Mouse (Mus musculus) lung, embryonic 15.5 days (tissue): ENCODE data around the gene Osbpl3. TPM values are rescaled to one million over a fixed set of nuclear protein-coding genes. Genes with fewer than 3 reads are reported as not detected.

Source experiments
- ATAC-seq: fragments of 200-750 bp; cut with Nextera tagmentation; 2 replicates; pipeline ENCODE4 v1.8.0; 2017; ENCODE audit warnings: moderate number of reproducible peaks, borderline replicate concordance; ENCODE audit not compliant: low FRiP score, low TSS enrichment; ENCODE audit errors: extremely low read depth
- H3K27ac ChIP-seq: fragments of 300-500 bp; sonication (generic); 2 replicates; pipeline ENCODE4 v1.5.1; 2015; ENCODE audit warnings: moderate library complexity, mild to moderate bottlenecking, inconsistent platforms
- H3K27me3 ChIP-seq: fragments of 300-500 bp; sonication (generic); 2 replicates; pipeline ENCODE4 v1.6.1; 2015; ENCODE audit warnings: inconsistent platforms
- H3K36me3 ChIP-seq: fragments of 300-500 bp; sonication (generic); 2 replicates; pipeline ENCODE4 v1.6.1; 2015; ENCODE audit warnings: inconsistent platforms
- H3K4me1 ChIP-seq: fragments of 300-500 bp; sonication (generic); 2 replicates; pipeline ENCODE4 v1.6.1; 2015; ENCODE audit warnings: inconsistent platforms
- H3K4me2 ChIP-seq: fragments of 300-500 bp; sonication (generic); 2 replicates; pipeline ENCODE4 v1.6.1; 2015; ENCODE audit warnings: inconsistent platforms, mild to moderate bottlenecking, moderate library complexity
- H3K4me3 ChIP-seq: fragments of 300-500 bp; sonication (generic); 2 replicates; pipeline ENCODE4 v1.5.1; 2015; ENCODE audit warnings: mild to moderate bottlenecking, inconsistent platforms
- H3K9ac ChIP-seq: fragments of 300-500 bp; sonication (generic); 2 replicates; pipeline ENCODE4 v1.6.1; 2015; ENCODE audit warnings: inconsistent platforms
- H3K9me3 ChIP-seq: fragments of 300-500 bp; sonication (generic); 2 replicates; pipeline ENCODE4 v1.6.1; 2016; ENCODE audit warnings: inconsistent platforms
- WGBS: fragments of 180-500 bp; shearing (Covaris S2); methylation state at CpG from one replicate; pipeline ENCODE4 v1.1.7; 2015; 5-methylcytosine and 5-hydroxymethylcytosine counted together
- polyA plus RNA-seq: library from polyadenylated mRNA; unstranded; fragments of >200 nt; fragmentation: Nextera tagmentation; extraction: Ambion mirVana; gene quantifications from 2 replicates; pipeline ENCODE4 v1.2.1, GENCODE M21; 2015

The Osbpl3 gene
- polyA plus RNA-seq, 1 experiment from 2014 or later = 5.0 TPM

DNA sequence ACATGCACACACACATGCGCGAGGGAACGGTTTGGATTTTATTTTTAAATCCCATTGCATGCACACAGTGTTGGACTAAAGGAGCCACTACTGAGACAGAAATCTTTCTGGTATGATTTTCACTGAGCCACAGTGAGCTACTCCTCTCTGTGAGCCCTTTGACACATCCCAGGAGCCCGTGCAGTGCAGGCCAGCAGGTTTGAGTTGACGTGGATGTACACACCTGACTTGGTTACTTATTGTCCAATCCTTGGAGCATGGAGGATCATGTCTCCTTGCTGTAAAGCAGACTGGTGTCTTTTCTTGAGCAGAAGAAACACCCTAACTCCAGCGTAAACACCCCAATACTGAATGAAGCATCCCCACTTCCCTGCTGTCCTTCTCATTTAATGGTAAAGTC is 57.7 kb downstream of the Osbpl3 start:
- WGBS = 83% methylated on average over 6 of the region's 6 CpGs

DNA sequence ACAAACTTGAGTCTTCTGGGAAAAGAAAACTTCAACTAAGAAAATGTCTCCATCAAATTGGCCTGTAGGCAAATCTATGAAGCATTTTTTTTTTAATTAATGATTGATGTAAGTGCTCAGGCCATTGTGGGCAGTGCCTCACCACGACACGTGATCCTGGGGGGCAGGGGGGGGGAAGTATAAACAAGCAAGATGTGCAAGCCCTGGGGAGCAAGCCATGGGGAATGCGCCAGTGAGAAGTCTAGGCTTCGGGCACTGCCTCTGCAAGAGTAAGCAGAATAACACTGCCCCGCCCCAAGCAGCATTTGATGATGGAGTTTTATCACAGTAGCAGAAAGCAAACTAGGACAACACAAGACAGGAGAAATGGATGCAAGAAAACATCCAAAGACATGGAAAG is 58.9 kb downstream of the Osbpl3 start:
- Histone ChIP-seq H3K4me1 (no peaks in the 10 kb centered on the region), H3K9ac (no peak overlapping the region), H3K4me2 (no peak overlapping the region), H3K4me3 (no peak overlapping the region), H3K27me3 (no peaks in the 10 kb centered on the region), H3K27ac (no peak overlapping the region), H3K36me3 (no peaks in the 10 kb centered on the region), H3K9me3 (no peaks in the 10 kb centered on the region)
- no peak for ATAC-seq
- 52% methylated on average over 5 of the region's 5 CpGs for WGBS

More for the DNA sequence above, 57.7 kb downstream of the Osbpl3 start:
- no peak overlapping the region for H3K4me2 ChIP-seq
- no peaks in the 10 kb centered on the region for H3K36me3 ChIP-seq
- H3K9me3 ChIP-seq = no peaks in the 10 kb centered on the region
- H3K27me3 ChIP-seq = no peaks in the 10 kb centered on the region
- no peak overlapping the region for H3K9ac ChIP-seq
- H3K27ac ChIP-seq = no peak overlapping the region
- no peak for ATAC-seq
- H3K4me1 ChIP-seq = no peaks in the 10 kb centered on the region
- H3K4me3 ChIP-seq = no peak overlapping the region

DNA sequence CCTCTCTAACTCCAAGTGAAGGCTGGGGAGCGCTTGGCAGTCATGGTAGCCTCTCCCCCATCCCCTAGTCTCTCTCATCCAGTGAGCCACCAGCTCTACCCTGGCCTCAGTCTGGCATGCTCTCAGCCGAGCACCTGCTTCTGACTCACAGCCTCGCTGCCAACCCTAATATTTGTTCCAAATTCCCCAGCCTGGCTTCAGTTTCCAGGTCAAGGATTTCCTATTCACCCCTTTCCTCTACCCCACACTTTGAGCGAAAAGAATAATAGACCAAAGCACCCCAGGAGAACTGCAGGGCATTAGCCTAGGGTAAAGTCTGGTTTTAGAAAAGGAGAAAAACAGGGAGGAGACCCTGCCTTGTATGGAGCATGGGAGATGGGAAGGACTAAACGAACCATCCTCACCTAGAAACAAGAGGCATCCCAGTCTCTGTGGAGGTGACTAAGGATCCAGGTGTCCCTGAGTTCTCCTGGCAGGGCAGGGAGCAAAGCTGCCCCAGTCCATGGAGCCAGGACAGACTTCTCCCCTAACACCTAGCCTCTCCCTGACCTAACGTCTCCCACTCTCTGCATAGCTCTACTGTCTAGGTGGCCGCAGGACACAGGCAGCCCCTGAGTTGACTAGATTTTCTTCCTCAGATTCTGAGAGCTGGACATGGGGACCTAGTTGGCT is 60.2 kb downstream of the Osbpl3 start:
- H3K36me3 ChIP-seq = no peaks in the 10 kb centered on the region
- 66% methylated on average over 7 of the region's 7 CpGs for WGBS
- H3K4me3 ChIP-seq = no peak overlapping the region
- no peak overlapping the region for H3K4me2 ChIP-seq
- no peak overlapping the region for H3K9ac ChIP-seq
- H3K27me3 ChIP-seq = no peaks in the 10 kb centered on the region
- H3K4me1 ChIP-seq = no peaks in the 10 kb centered on the region
- no peaks in the 10 kb centered on the region for H3K9me3 ChIP-seq
- no peak for ATAC-seq
- no peak overlapping the region for H3K27ac ChIP-seq

DNA sequence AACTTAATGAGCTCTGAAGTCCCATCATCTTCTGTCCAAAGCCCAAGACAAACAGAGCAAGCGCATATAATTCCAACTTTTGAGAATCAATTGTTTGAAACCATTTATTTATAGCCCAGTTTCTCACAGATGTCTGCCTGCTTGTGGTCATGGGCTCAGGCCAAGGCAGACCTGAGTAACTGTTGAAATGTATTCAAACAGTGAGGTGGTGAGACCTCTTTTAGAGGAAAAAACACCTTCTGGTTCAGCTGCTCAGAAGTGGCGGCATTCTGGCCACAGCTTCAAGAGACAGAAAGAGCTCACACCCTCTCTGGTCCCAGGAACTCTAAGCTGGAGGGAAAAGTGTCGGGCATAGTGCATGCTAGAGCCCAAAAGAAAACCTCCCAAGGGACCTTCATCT is 61.6 kb downstream of the Osbpl3 start:
- 72% methylated on average over 3 of the region's 3 CpGs for WGBS
- H3K27me3 ChIP-seq = no peaks in the 10 kb centered on the region
- no peaks in the 10 kb centered on the region for H3K36me3 ChIP-seq
- no peaks in the 10 kb centered on the region for H3K9me3 ChIP-seq
- no peak overlapping the region for H3K4me2 ChIP-seq
- no peak overlapping the region for H3K4me3 ChIP-seq
- H3K9ac ChIP-seq = no peak overlapping the region
- no peak overlapping the region for H3K27ac ChIP-seq
- H3K4me1 ChIP-seq = no peaks in the 10 kb centered on the region
- ATAC-seq = no peak

DNA sequence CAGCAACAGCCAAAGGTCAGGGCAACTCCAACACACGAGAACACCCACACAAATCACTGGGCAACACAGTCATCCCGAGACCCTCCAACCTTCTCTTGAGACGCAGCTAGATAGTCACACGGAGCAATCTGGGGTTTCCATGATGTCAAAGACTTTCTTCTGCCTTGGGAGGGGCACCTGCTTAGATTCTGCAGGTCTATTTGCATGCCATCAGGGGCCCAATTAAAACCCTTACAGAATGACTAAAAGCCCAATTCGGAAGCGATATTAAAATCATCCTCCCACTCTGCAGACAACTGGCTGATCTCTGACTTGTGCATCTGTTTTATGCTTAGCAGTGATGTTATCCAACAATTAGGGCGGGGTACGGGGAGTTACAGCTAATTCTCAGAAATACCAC is 62.0 kb downstream of the Osbpl3 start:
- WGBS = 86% methylated on average over 8 of the region's 8 CpGs
- no peaks in the 10 kb centered on the region for H3K36me3 ChIP-seq
- no peak for ATAC-seq

DNA sequence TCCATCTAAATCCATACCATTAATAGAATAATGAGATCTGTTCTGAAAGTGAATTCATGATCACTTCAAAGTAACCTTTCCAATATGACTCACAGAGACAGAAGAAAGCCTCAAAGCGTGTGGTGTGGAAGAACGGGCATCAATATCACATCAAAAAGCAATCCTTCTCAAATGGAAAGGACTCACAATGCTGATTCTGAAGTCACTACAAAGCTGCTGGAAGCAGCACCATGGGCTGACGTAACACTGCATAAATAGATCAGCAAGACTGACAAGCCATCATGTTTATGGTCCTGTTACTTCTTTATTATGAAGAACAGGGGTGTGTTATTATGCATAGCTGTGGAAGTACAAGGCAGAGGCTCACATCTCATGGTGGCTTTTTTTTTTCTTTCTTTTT is 64.0 kb downstream of the Osbpl3 start:
- Histone ChIP-seq H3K9ac (no peak overlapping the region), H3K27me3 (no peaks in the 10 kb centered on the region), H3K4me1 (no peaks in the 10 kb centered on the region), H3K9me3 (no peaks in the 10 kb centered on the region), H3K4me2 (no peak overlapping the region), H3K27ac (no peak overlapping the region), H3K36me3 (no peaks in the 10 kb centered on the region), H3K4me3 (no peak overlapping the region)
- no peak for ATAC-seq
- 87% methylated on average over 3 of the region's 3 CpGs for WGBS

More for the DNA sequence above, 62.0 kb downstream of the Osbpl3 start:
- H3K9ac ChIP-seq = no peak overlapping the region
- H3K9me3 ChIP-seq = no peaks in the 10 kb centered on the region
- no peak overlapping the region for H3K4me2 ChIP-seq
- H3K4me1 ChIP-seq = no peaks in the 10 kb centered on the region
- no peak overlapping the region for H3K27ac ChIP-seq
- no peaks in the 10 kb centered on the region for H3K27me3 ChIP-seq
- H3K4me3 ChIP-seq = no peak overlapping the region

DNA sequence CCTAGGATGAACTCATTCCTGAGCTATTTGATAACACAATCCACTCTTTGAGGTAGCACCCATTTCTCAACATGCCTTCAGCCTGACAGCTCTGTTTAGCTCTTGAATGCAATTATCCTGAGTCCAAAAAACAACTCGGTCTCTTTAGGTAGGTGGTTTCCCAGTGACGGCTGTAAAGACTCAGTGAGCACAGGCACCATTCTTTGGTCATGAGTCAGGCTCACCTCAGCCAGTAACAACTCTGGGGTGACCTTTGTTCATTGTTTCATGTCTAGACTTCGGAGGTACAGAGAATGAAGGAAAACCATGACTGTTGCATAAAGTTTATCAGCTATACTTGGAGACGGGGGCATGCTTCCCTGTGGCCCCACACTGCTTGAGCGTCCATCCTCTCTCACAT is 65.7 kb downstream of the Osbpl3 start:
- ATAC-seq = no peak
- no peak overlapping the region for H3K4me3 ChIP-seq
- no peaks in the 10 kb centered on the region for H3K9me3 ChIP-seq
- no peak overlapping the region for H3K4me2 ChIP-seq
- H3K4me1 ChIP-seq = no peaks in the 10 kb centered on the region
- no peaks in the 10 kb centered on the region for H3K36me3 ChIP-seq
- H3K27me3 ChIP-seq = no peaks in the 10 kb centered on the region
- 58% methylated on average over 5 of the region's 5 CpGs for WGBS
- no peak overlapping the region for H3K27ac ChIP-seq
- no peak overlapping the region for H3K9ac ChIP-seq

DNA sequence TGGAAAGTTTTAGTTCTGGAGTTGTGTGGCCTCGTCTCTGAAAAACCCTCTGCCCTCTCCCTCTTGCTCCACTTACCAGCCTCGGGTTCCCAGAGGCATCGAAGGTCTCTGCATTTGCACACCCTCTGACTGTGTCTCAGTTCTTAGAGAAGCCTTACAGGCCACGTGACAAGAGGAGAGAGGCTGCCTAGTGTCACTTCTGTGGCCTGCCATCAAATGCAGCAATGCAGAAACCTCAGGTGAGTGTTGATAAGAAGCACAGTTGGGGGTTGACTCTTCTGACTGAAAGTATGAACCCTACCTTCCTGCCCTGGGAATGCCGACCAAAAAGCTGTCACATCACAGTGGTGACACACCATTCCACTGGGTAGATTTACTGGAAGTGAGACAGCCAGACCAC is 68.4 kb downstream of the Osbpl3 start:
- ATAC-seq = no peak
- no peak overlapping the region for H3K4me3 ChIP-seq
- no peaks in the 10 kb centered on the region for H3K36me3 ChIP-seq
- no peaks in the 10 kb centered on the region for H3K27me3 ChIP-seq
- H3K4me2 ChIP-seq = no peak overlapping the region
- H3K27ac ChIP-seq = no peak overlapping the region
- no peaks in the 10 kb centered on the region for H3K4me1 ChIP-seq
- WGBS = 53% methylated on average over 5 of the region's 5 CpGs
- no peak overlapping the region for H3K9ac ChIP-seq
- H3K9me3 ChIP-seq = no peaks in the 10 kb centered on the region

DNA sequence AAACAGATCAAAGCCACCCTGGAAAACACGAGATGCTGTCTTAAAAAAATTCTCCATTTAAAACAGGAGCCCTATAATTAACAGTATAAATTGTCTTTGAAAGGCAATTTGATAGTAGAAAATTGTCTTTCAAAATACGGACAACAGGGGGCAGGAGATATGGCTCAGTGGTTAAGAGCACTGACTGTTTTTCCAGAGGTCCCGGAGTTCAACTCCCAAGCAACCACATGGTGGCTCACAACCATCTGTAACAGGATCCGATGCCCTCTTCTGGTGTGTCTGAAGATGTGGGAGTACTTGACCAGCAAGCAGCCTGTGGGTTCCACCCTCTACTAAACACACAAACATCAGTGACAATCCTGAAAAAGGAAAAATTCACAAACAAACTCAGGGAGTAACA is 69.5 kb downstream of the Osbpl3 start:
- no peak overlapping the region for H3K4me3 ChIP-seq
- no peaks in the 10 kb centered on the region for H3K9me3 ChIP-seq
- no peaks in the 10 kb centered on the region for H3K4me1 ChIP-seq
- no peaks in the 10 kb centered on the region for H3K27me3 ChIP-seq
- no peak overlapping the region for H3K4me2 ChIP-seq
- ATAC-seq = no peak
- H3K36me3 ChIP-seq = no peaks in the 10 kb centered on the region
- no peak overlapping the region for H3K9ac ChIP-seq
- H3K27ac ChIP-seq = no peak overlapping the region
- 81% methylated on average over 4 of the region's 4 CpGs for WGBS

DNA sequence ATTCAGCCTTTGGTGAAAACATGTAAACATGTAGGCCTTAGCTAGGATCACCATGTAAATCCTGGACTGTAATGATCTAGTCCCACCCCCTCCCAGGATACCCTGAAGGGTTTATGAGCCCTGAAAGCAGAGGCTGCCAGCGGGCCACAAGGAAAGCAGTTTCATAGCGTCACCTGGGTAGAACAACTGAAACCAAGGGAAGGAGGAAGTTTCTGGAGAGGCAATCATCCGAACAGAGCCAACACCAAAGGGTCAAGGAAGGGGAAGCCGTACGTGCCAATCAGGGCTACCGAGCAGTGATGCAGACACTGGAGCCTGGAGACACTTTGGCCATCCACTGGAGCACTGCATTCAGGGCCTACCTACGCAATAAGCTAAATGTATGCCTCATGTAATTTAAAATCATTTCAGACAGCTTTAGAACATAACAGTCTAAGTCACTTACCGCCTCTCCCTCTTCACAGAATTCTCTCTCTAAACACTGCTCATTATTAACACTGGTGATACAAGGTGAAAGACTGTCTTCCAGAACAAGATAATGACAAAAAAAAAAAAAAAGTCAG is 70.5 kb downstream of the Osbpl3 start:
- H3K4me1 ChIP-seq = no peaks in the 10 kb centered on the region; the same call in 1 of the 2 replicates
- no peak for ATAC-seq
- no peak overlapping the region for H3K4me3 ChIP-seq
- H3K9me3 ChIP-seq = no peaks in the 10 kb centered on the region
- WGBS = 90% methylated on average over 8 of the region's 8 CpGs
- H3K27me3 ChIP-seq = no peaks in the 10 kb centered on the region
- H3K27ac ChIP-seq = no peak overlapping the region
- no peak overlapping the region for H3K4me2 ChIP-seq
- H3K36me3 ChIP-seq = no peaks in the 10 kb centered on the region
- H3K9ac ChIP-seq = no peak overlapping the region

DNA sequence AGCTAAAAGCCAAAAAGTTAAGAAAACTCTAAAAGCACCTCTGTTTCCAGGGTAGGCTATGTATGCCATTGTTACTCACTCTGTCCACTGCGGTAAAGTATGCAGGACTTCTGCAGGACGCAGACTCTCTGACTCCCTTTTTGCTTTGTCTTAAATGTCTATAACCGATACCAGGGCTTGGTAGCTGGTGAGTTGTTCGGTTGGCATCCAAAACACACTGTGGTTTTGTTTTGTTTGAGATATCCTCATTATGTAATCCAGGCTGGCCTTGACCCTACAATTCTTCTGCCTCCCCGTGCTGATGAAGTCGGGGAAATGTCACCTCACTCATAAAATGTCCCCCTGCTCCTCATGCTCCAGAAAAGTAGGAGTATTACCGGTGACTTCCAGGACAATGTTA is 73.3 kb downstream of the Osbpl3 start:
- no peak overlapping the region for H3K9ac ChIP-seq
- no peak overlapping the region for H3K27ac ChIP-seq
- 75% methylated on average over 7 of the region's 7 CpGs for WGBS
- H3K4me2 ChIP-seq = 0 out of 2 replicates have a peak overlapping the region, but pooled peaks have one; percentile 44
- no peaks in the 10 kb centered on the region for H3K36me3 ChIP-seq
- no peak overlapping the region for H3K4me3 ChIP-seq
- no peak for ATAC-seq
- no peaks in the 10 kb centered on the region for H3K9me3 ChIP-seq
- H3K27me3 ChIP-seq = no peaks in the 10 kb centered on the region
- peaks cover 1% of the 10 kb centered on the region; the same call in 1 of the 2 replicates for H3K4me1 ChIP-seq

DNA sequence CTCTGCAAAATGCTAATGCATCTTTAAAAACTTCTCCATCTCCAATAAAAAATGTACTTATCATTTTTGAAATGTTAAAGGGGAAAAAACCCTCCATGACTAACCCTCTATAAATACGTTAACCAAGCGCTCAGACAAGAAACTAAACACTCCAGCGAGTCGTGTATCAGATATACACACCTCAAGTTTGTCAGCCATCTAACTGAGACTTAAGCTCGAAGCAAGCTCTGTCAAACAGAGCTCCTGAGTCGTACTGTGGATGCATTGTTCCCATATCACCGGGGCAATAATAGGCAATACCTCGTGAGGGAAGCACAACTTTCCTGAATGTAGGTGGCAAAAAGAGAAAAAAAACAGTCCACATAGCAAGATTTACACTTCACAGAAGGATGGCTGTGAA is 73.8 kb downstream of the Osbpl3 start:
- whole genome bisulfite sequencing = 46% methylated on average over 8 of the region's 8 CpGs
- H3K4me2 ChIP-seq = peak overlapping the region; percentile 44
- H3K27ac ChIP-seq = no peak overlapping the region
- H3K4me1 ChIP-seq = peaks cover 3% of the 10 kb centered on the region; the same call in 1 of the 2 replicates
- no peaks in the 10 kb centered on the region for H3K27me3 ChIP-seq
- 0 out of 2 replicates have a peak overlapping the region, but pooled peaks have one; percentile 13 for H3K4me3 ChIP-seq
- no peaks in the 10 kb centered on the region for H3K9me3 ChIP-seq
- no peaks in the 10 kb centered on the region for H3K36me3 ChIP-seq
- no peak overlapping the region for H3K9ac ChIP-seq
- ATAC-seq = no peak
